Mouse (Mus musculus) activated CD4-positive, CD25-positive, alpha-beta regulatory T cell, adult 4 months (primary cell): ENCODE data around the gene Gstm3. TPM values are rescaled to one million over a fixed set of nuclear protein-coding genes. Genes with fewer than 3 reads are reported as not detected.
"Not testable (repeated sequence)": the region's sequence is repeated elsewhere in the genome, so short reads cannot be mapped to it uniquely, and the experiment has no call there.

ENCODE experiments used
- ATAC-seq: one replicate; pipeline ENCODE4 v1.8.0; 2017
- polyA plus RNA-seq, 2 experiments: library from polyadenylated mRNA; unstranded; fragments of 100-300 nt; shearing (Covaris generic); gene quantifications; one replicate each; pipeline ENCODE4 v1.2.1; 2017

The Gstm3 gene
- polyA plus RNA-seq, 2 experiments from 2014 or later = not detected

GRCm38 (mm10) chr3:107972070-107972469 is 3.0 kb upstream of the Gstm3 start:
- no peak for ATAC-seq

- ATAC-seq = not testable (repeated sequence)
Measured at GRCm38 (mm10) chr3:107971101-107971500, 2.0 kb upstream of the Gstm3 start.

- ATAC-seq = no peak
Measured at GRCm38 (mm10) chr3:107966631-107967030, 2.5 kb downstream of the Gstm3 start.

GRCm38 (mm10) chr3:107965592-107965991 is 3.5 kb downstream of the Gstm3 start:
- ATAC-seq = no peak

- no peak for ATAC-seq
Measured at GRCm38 (mm10) chr3:107964656-107965308, 4.3 kb downstream of the Gstm3 start.

- no peak for ATAC-seq
Measured at GRCm38 (mm10) chr3:107964026-107964425, 5.1 kb downstream of the Gstm3 start.

- not testable (repeated sequence) for ATAC-seq
Measured at GRCm38 (mm10) chr3:107955260-107955659, 13.8 kb downstream of the Gstm3 start.

- no peak for ATAC-seq
Measured at GRCm38 (mm10) chr3:107953906-107954305, 15.2 kb downstream of the Gstm3 start.

- no peak for ATAC-seq
Measured at GRCm38 (mm10) chr3:107953328-107953755, 15.7 kb downstream of the Gstm3 start.

GRCm38 (mm10) chr3:107950531-107950930 is 18.6 kb downstream of the Gstm3 start:
- ATAC-seq = no peak

GRCm38 (mm10) chr3:107949461-107949860 is 19.6 kb downstream of the Gstm3 start:
- ATAC-seq = not testable (repeated sequence)

GRCm38 (mm10) chr3:107945729-107946128 is 23.4 kb downstream of the Gstm3 start:
- ATAC-seq = no peak

- no peak for ATAC-seq
Measured at GRCm38 (mm10) chr3:107943239-107943990, 25.7 kb downstream of the Gstm3 start, which contains the start of gene Gstm6. TSS of gene Gstm6 (minus strand) at chr3:107943749.

- ATAC-seq = no peak
Measured at GRCm38 (mm10) chr3:107941261-107941660, 27.8 kb downstream of the Gstm3 start.

- no peak for ATAC-seq
Measured at GRCm38 (mm10) chr3:107940524-107940923, 28.6 kb downstream of the Gstm3 start.

GRCm38 (mm10) chr3:107939830-107940229 is 29.3 kb downstream of the Gstm3 start:
- ATAC-seq = no peak

GRCm38 (mm10) chr3:107939403-107939802 is 29.7 kb downstream of the Gstm3 start:
- ATAC-seq = no peak

- ATAC-seq = no peak
Measured at GRCm38 (mm10) chr3:107935888-107936287, 33.2 kb downstream of the Gstm3 start.

- no peak for ATAC-seq
Measured at GRCm38 (mm10) chr3:107935268-107935667, 33.8 kb downstream of the Gstm3 start.

- ATAC-seq = no peak
Measured at GRCm38 (mm10) chr3:107932128-107932527, 37.0 kb downstream of the Gstm3 start.

GRCm38 (mm10) chr3:107931670-107932069 is 37.4 kb downstream of the Gstm3 start, which contains the start of gene Gstm7:
TSS of gene Gstm7 (minus strand) at chr3:107931817.
- ATAC-seq = peak; percentile 90

- no peak for ATAC-seq
Measured at GRCm38 (mm10) chr3:107931134-107931533, 37.9 kb downstream of the Gstm3 start.

- no peak for ATAC-seq
Measured at GRCm38 (mm10) chr3:107929731-107930130, 39.4 kb downstream of the Gstm3 start.

GRCm38 (mm10) chr3:107929243-107929642 is 39.8 kb downstream of the Gstm3 start:
- ATAC-seq = no peak
